Mouse (Mus musculus) liver, embryonic 14.5 days (tissue): ENCODE results near the gene Nhlrc2. TPM values are rescaled to one million over a fixed set of nuclear protein-coding genes. Genes with fewer than 3 reads are reported as not detected.

Source experiments
- ATAC-seq: fragments of 200-750 bp; cut with Nextera tagmentation; 2 replicates; pipeline ENCODE4 v1.8.0; 2017; ENCODE audit warnings: moderate number of reproducible peaks, mild to moderate bottlenecking, moderate library complexity; ENCODE audit not compliant: insufficient read depth
- DNase-seq, 3 experiments: peaks; one replicate each; pipeline ENCODE4 v3.0.0-alpha.2; 2012 to 2013; ENCODE audit warnings: low read depth in 3 of 3, low spot score in 3 of 3
- H3K27ac ChIP-seq: fragments of 300-500 bp; sonication (generic); 2 replicates; pipeline ENCODE4 v1.5.1; 2014; ENCODE audit warnings: moderate library complexity, mild to moderate bottlenecking, control low read depth, inconsistent platforms
- H3K27me3 ChIP-seq: fragments of 300-500 bp; sonication (generic); 2 replicates; pipeline ENCODE4 v1.6.1; 2014; ENCODE audit warnings: mild to moderate bottlenecking, low read length, moderate library complexity; ENCODE audit not compliant: control insufficient read depth, insufficient read depth
- H3K36me3 ChIP-seq: fragments of 300-500 bp; sonication (generic); replicated peaks from 2 replicates; pipeline ENCODE4 v1.6.1; 2014; ENCODE audit warnings: low read depth; ENCODE audit not compliant: control insufficient read depth, insufficient read depth
- H3K4me1 ChIP-seq, 2 experiments: fragments of 200-500 bp in 1 of 2; fragments of 300-500 bp in 1 of 2; sonication (generic) in 1 of 2; replicated peaks; 2 replicates each; pipeline ENCODE4 v1.6.1; 2012 to 2014; ENCODE audit warnings: antibody characterized with exemption in 1 of 2, inconsistent platforms in 1 of 2, low read length in 1 of 2; ENCODE audit not compliant: control insufficient read depth in 2 of 2, insufficient read depth in 2 of 2
- H3K4me2 ChIP-seq: fragments of 300-500 bp; sonication (generic); 2 replicates; pipeline ENCODE4 v1.6.1; 2014; ENCODE audit warnings: low read depth, mild to moderate bottlenecking, control low read depth, moderate library complexity
- H3K4me3 ChIP-seq, 2 experiments: fragments of 200-500 bp in 1 of 2; fragments of 300-500 bp in 1 of 2; sonication (generic) in 1 of 2; 2 replicates each; pipeline ENCODE4 v1.5.1; 2012 to 2014; ENCODE audit warnings: low read depth in 2 of 2, low read length in 2 of 2, mild to moderate bottlenecking in 2 of 2, control low read depth in 1 of 2, inconsistent platforms in 1 of 2, moderate library complexity in 1 of 2; ENCODE audit not compliant: insufficient read depth in 1 of 2
- H3K9ac ChIP-seq: fragments of 300-500 bp; sonication (generic); replicated peaks from 2 replicates; pipeline ENCODE4 v1.6.1; 2014; ENCODE audit warnings: mild to moderate bottlenecking, control low read depth, moderate library complexity
- H3K9me3 ChIP-seq: fragments of 300-500 bp; sonication (generic); 2 replicates; pipeline ENCODE4 v1.6.1; 2016; ENCODE audit warnings: low read length, mixed read lengths; ENCODE audit not compliant: control insufficient read depth
- CTCF ChIP-seq: IDR thresholded peaks from 2 replicates; pipeline ENCODE4 v1.5.1; 2016; ENCODE audit warnings: antibody characterized with exemption, low read depth, control low read depth
- EP300 ChIP-seq: IDR thresholded peaks from 2 replicates; pipeline ENCODE4 v1.6.1; 2016; ENCODE audit warnings: antibody characterized with exemption, low read depth
- WGBS: fragments of 180-500 bp; shearing (Covaris S2); extraction: QIAGEN DNeasy Blood & Tissue Kit; methylation state at CpG from one replicate; pipeline ENCODE4 v1.1.7; 2014; ENCODE audit not compliant: insufficient replicate concordance; 5-methylcytosine and 5-hydroxymethylcytosine counted together
- polyA plus RNA-seq, 2 experiments: library from polyadenylated mRNA; depleted of rRNA in 1 of 2; stranded (reverse) in 1 of 2; unstranded in 1 of 2; fragments of >200 nt; fragmentation: Nextera tagmentation in 1 of 2; extraction: Ambion mirVana in 1 of 2; gene quantifications; 2 replicates each; pipeline versions ENCODE4 v1.2.1 to v1.2.3; 2012 to 2014

The Nhlrc2 gene
- polyA plus RNA-seq, 2 experiments: 5.0 to 6.9 TPM

- WGBS: 39% methylated on average over 12 of the region's 12 CpGs
- no peaks in the 10 kb centered on the region for H3K9me3 ChIP-seq
- DNase-seq (peak in 2 of 3 experiments; percentile 26 to 44), ATAC-seq (peak; percentile 71)
- H3K9ac ChIP-seq: peak overlapping the region; percentile 28; the same call in 1 of the 2 replicates
- peaks cover 6 to 20% of the 10 kb centered on the region in 2 experiments for H3K4me1 ChIP-seq
- TF ChIP-seq EP300 (peak; percentile 73), CTCF (no peak)
- H3K36me3 ChIP-seq: peaks cover 28% of the 10 kb centered on the region
- H3K27me3 ChIP-seq: no peaks in the 10 kb centered on the region
- H3K4me2 ChIP-seq: peak overlapping the region; percentile 63
- peak overlapping the region; percentile 27 to 39; a peak in 3 of 4 replicates for H3K4me3 ChIP-seq
- H3K27ac ChIP-seq: peak overlapping the region; percentile 55
Observed at GRCm38 (mm10) chr19:56543320-56543719, 4.7 kb upstream of the Nhlrc2 start.

GRCm38 (mm10) chr19:56544681-56545388 lies 3.2 kb upstream of the Nhlrc2 start:
- peak overlapping the region; percentile 16; the same call in 1 of the 2 replicates for H3K4me2 ChIP-seq
- peaks cover 24% of the 10 kb centered on the region for H3K36me3 ChIP-seq
- no peak for DNase-seq
- no peak overlapping the region for H3K27ac ChIP-seq
- no peaks in the 10 kb centered on the region for H3K9me3 ChIP-seq
- WGBS: 84% methylated on average over 13 of the region's 13 CpGs
- H3K4me1 ChIP-seq: peaks cover 6 to 23% of the 10 kb centered on the region in 2 experiments
- ATAC-seq: no peak
- H3K9ac ChIP-seq: no peak overlapping the region
- H3K4me3 ChIP-seq: no peak overlapping the region
- H3K27me3 ChIP-seq: no peaks in the 10 kb centered on the region
- no peak for TF ChIP-seq EP300
- no peak for TF ChIP-seq CTCF

GRCm38 (mm10) chr19:56546031-56546430 lies 2.0 kb upstream of the Nhlrc2 start:
- TF ChIP-seq EP300: no peak
- no peak for TF ChIP-seq CTCF
- Histone ChIP-seq H3K4me3 (no peak overlapping the region), H3K4me2 (peak overlapping the region; percentile 84), H3K9ac (no peak overlapping the region), H3K27ac (no peak overlapping the region), H3K4me1 (peaks cover 9 to 30% of the 10 kb centered on the region in 2 experiments), H3K9me3 (no peaks in the 10 kb centered on the region), H3K27me3 (no peaks in the 10 kb centered on the region), H3K36me3 (peaks cover 16% of the 10 kb centered on the region)
- ATAC-seq (no peak), DNase-seq (no peak)

GRCm38 (mm10) chr19:56547456-56548229 lies 418 bp upstream of the Nhlrc2 start, which contains the start of gene Dclre1a:
Gene Dclre1a (minus strand): TSS chr19:56548222.
- H3K36me3 ChIP-seq: peaks cover 16% of the 10 kb centered on the region
- H3K4me2 ChIP-seq: peak within 1 kb of the TSS; percentile 84
- no peak for TF ChIP-seq EP300
- peak; percentile 33; the same call in 1 of the 2 replicates for TF ChIP-seq CTCF
- H3K4me1 ChIP-seq: peaks cover 7 to 30% of the 10 kb centered on the region in 2 experiments
- H3K9me3 ChIP-seq: no peaks in the 10 kb centered on the region
- WGBS: 4% methylated on average over 20 of the region's 20 CpGs
- ATAC-seq (peak; percentile 45), DNase-seq (no peak)
- no peaks in the 10 kb centered on the region for H3K27me3 ChIP-seq
- H3K4me3 ChIP-seq: peak within 1 kb of the TSS; percentile 72 to 88
- H3K9ac ChIP-seq: peak within 1 kb of the TSS; percentile 89
- peak within 1 kb of the TSS; percentile 80 for H3K27ac ChIP-seq

- WGBS: 18% methylated on average over 18 of the region's 18 CpGs
- ATAC-seq: peak; percentile 1; the same call in 1 of the 2 replicates
- peaks cover 26% of the 10 kb centered on the region for H3K36me3 ChIP-seq
Observed at GRCm38 (mm10) chr19:56549033-56549680, 1.1 kb downstream of the Nhlrc2 start.

More at GRCm38 (mm10) chr19:56549033-56549680, 1.1 kb downstream of the Nhlrc2 start:
- no peaks in the 10 kb centered on the region for H3K27me3 ChIP-seq
- H3K9me3 ChIP-seq: no peaks in the 10 kb centered on the region
- H3K4me1 ChIP-seq: peaks cover 7 to 22% of the 10 kb centered on the region in 2 experiments
- H3K9ac ChIP-seq: peak overlapping the region; percentile 89
- H3K27ac ChIP-seq: peak overlapping the region; percentile 80
- H3K4me2 ChIP-seq: peak overlapping the region; percentile 84
- DNase-seq: no peak
- peak overlapping the region; percentile 72 to 88 for H3K4me3 ChIP-seq
- TF ChIP-seq EP300 (no peak), CTCF (no peak)
